Mouse (Mus musculus) embryonic fibroblast, embryonic 13.5 days (primary cell): ENCODE results near the gene Top2b.

Experiments
- CTCF ChIP-seq: IDR thresholded peaks from 2 replicates; pipeline ENCODE4 v1.5.1; 2011; ENCODE audit warnings: mild to moderate bottlenecking, control low read depth, low read length, moderate library complexity, borderline replicate concordance; ENCODE audit not compliant: insufficient read depth
- POLR2A ChIP-seq: IDR thresholded peaks from 2 replicates; pipeline ENCODE4 v1.6.1; 2011; ENCODE audit warnings: low read depth, mild to moderate bottlenecking, control low read depth, low read length, moderate library complexity

GRCm38 (mm10) chr14:16334260-16334659 lies 30.7 kb upstream of the Top2b start:
- TF ChIP-seq CTCF, result no peak
- no peak for TF ChIP-seq POLR2A
